Mouse (Mus musculus) heart, postnatal 0 days (tissue): ENCODE data around the gene Polg2. TPM values are rescaled to one million over a fixed set of nuclear protein-coding genes. Genes with fewer than 3 reads are reported as not detected.

ENCODE experiments used
- ATAC-seq: fragments of 200-750 bp; cut with Nextera tagmentation; 2 replicates; pipeline ENCODE4 v1.8.0; 2017; ENCODE audit warnings: low read depth, moderate number of reproducible peaks, moderate library complexity; ENCODE audit not compliant: insufficient read depth
- DNase-seq: peaks from one replicate; pipeline ENCODE4 v3.0.0-alpha.2; 2016; ENCODE audit warnings: low spot score
- H3K27ac ChIP-seq: fragments of 300-500 bp; sonication (generic); 2 replicates; pipeline ENCODE4 v1.5.1; 2014; ENCODE audit warnings: low read depth, mild to moderate bottlenecking
- H3K27me3 ChIP-seq: fragments of 300-500 bp; sonication (generic); 2 replicates; pipeline ENCODE4 v1.6.1; 2014; ENCODE audit warnings: low read length, mixed read lengths; ENCODE audit not compliant: control insufficient read depth, insufficient read depth
- H3K36me3 ChIP-seq: fragments of 300-500 bp; sonication (generic); replicated peaks from 2 replicates; pipeline ENCODE4 v1.6.1; 2014; ENCODE audit warnings: low read length, mixed read lengths; ENCODE audit not compliant: control insufficient read depth, insufficient read depth
- H3K4me1 ChIP-seq: fragments of 300-500 bp; sonication (generic); 2 replicates; pipeline ENCODE4 v1.6.1; 2014; ENCODE audit warnings: antibody characterized with exemption; ENCODE audit not compliant: control insufficient read depth, insufficient read depth
- H3K4me2 ChIP-seq: fragments of 300-500 bp; sonication (generic); 2 replicates; pipeline ENCODE4 v1.6.1; 2014; ENCODE audit warnings: low read depth, mild to moderate bottlenecking, low read length, moderate library complexity
- H3K4me3 ChIP-seq: fragments of 300-500 bp; sonication (generic); 2 replicates; pipeline ENCODE4 v1.5.1; 2014; ENCODE audit warnings: low read depth, low read length
- H3K9ac ChIP-seq: fragments of 300-500 bp; sonication (generic); replicated peaks from 2 replicates; pipeline ENCODE4 v1.6.1; 2014; ENCODE audit warnings: low read depth, low read length, mixed read lengths
- H3K9me3 ChIP-seq: fragments of 300-500 bp; sonication (generic); replicated peaks from 2 replicates; pipeline ENCODE4 v1.6.1; 2016; ENCODE audit warnings: low read length; ENCODE audit not compliant: control insufficient read depth
- CTCF ChIP-seq: IDR thresholded peaks from 2 replicates; pipeline ENCODE4 v1.5.1; 2016; ENCODE audit warnings: antibody characterized with exemption, control low read depth, low read depth
- EP300 ChIP-seq: IDR thresholded peaks from 2 replicates; pipeline ENCODE4 v1.6.1; 2016; ENCODE audit warnings: antibody characterized with exemption, low read depth
- WGBS: fragments of 180-500 bp; shearing (Covaris S2); extraction: QIAGEN DNeasy Blood & Tissue Kit; methylation state at CpG from one replicate; pipeline ENCODE4 v1.1.7; 2014; 5-methylcytosine and 5-hydroxymethylcytosine counted together
- polyA plus RNA-seq: library from polyadenylated mRNA; unstranded; fragments of >200 nt; fragmentation: Nextera tagmentation; extraction: Ambion mirVana; gene quantifications from 2 replicates; pipeline ENCODE4 v1.2.1, GENCODE M21; 2015
- total RNA-seq: library from RNA; depleted of rRNA; stranded (reverse); fragments of >200 nt; gene quantifications from 2 replicates; pipeline ENCODE4 v1.2.3, GENCODE M21; 2014; ENCODE audit warnings: low replicate concordance

Polg2 gene
- total and polyA plus RNA-seq, 2 experiments from 2014 or later = 1.1 to 7.2 TPM

- no peak overlapping the region for H3K4me2 ChIP-seq
- peaks cover 9% of the 10 kb centered on the region; the same call in 1 of the 2 replicates for H3K4me1 ChIP-seq
- 74% methylated on average over 8 of the region's 8 CpGs for WGBS
- peaks cover 70% of the 10 kb centered on the region for H3K36me3 ChIP-seq
- TF ChIP-seq CTCF (no peak), EP300 (no peak)
- no peak overlapping the region for H3K4me3 ChIP-seq
- H3K27me3 ChIP-seq = no peaks in the 10 kb centered on the region
- no peak overlapping the region for H3K27ac ChIP-seq
- H3K9ac ChIP-seq = no peak overlapping the region
- no peak for DNase-seq
- no peaks in the 10 kb centered on the region for H3K9me3 ChIP-seq
- no peak for ATAC-seq
These were observed 43.2 kb upstream of the Polg2 start for GRCm38 (mm10) chr11:106822491-106822890.

DNA sequence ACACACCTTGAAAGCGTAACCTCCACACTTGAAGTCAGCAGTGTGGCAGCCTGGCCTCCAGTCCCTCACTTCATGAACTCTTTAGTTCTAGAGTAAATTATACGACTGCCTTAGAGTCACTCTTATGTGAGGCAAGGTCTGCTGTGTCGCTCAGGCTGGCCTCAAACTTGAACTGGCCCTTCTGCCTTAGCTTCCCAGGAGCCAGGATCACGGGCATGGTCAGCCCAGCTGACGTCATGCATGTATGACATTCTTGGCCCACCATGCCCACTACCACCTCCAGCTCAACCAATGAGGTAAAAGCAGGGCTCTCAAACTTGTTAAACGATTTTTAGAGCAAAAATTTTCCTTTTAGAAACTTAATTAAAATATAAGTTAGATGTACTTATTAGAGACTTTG is 42.1 kb upstream of the Polg2 start:
- TF ChIP-seq EP300 (no peak), CTCF (no peak)
- no peaks in the 10 kb centered on the region for H3K27me3 ChIP-seq
- peaks cover 71% of the 10 kb centered on the region for H3K36me3 ChIP-seq
- ATAC-seq (no peak), DNase-seq (no peak)
- no peak overlapping the region for H3K4me2 ChIP-seq
- no peaks in the 10 kb centered on the region for H3K9me3 ChIP-seq
- H3K9ac ChIP-seq = no peak overlapping the region
- peaks cover 9% of the 10 kb centered on the region; the same call in 1 of the 2 replicates for H3K4me1 ChIP-seq
- H3K27ac ChIP-seq = peak overlapping the region; percentile 52; the same call in 1 of the 2 replicates
- no peak overlapping the region for H3K4me3 ChIP-seq
- WGBS = 67% methylated on average over 6 of the region's 6 CpGs

DNA sequence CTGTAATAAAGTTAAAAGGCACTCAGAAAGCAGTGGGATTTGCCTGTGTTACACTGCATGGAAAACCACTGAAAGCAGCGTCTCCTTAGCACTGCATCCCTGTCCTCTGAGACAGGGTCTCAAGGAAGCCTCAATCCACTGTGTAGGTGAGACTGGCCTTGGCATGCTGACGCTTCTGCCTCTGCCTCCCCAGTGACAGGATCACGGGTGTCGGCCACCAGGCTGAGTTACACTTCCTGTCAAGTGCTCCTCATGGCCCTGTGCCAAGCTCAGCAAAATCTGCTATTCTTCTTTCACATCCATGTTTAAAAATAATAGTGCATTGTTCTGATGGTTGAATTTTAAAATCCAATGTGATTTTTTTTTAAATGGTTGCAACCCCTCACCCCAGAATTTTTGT is 41.6 kb upstream of the Polg2 start:
- Histone ChIP-seq H3K4me1 (peaks cover 9% of the 10 kb centered on the region; the same call in 1 of the 2 replicates), H3K36me3 (peaks cover 71% of the 10 kb centered on the region), H3K4me2 (no peak overlapping the region), H3K9ac (no peak overlapping the region), H3K4me3 (no peak overlapping the region), H3K9me3 (no peaks in the 10 kb centered on the region), H3K27me3 (no peaks in the 10 kb centered on the region), H3K27ac (peak overlapping the region; percentile 52; the same call in 1 of the 2 replicates)
- 28% methylated on average over 4 of the region's 4 CpGs for WGBS
- TF ChIP-seq CTCF = no peak
- TF ChIP-seq EP300 = no peak
- no peak for DNase-seq
- ATAC-seq = peak; percentile 42; the same call in 1 of the 2 replicates

DNA sequence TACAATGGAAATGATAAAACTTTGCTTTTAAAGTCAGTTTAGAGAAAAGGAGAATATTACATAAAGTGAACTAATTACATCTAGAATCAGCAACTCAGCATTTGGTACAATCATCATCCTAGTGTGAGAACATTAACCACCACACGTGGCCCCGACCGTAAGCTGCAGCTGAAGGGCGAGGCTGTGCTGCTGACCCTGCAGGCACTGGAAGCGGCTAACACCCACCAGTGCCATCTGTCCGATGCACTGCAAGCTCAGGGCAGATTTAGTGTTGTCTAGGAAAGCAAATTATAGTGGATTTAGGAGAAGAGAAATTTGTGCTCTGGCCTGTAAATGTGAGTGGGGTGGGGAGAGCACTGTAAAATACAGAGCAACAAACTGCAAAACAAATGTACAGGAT is 40.9 kb upstream of the Polg2 start:
- Histone ChIP-seq H3K27me3 (no peaks in the 10 kb centered on the region), H3K36me3 (peaks cover 73% of the 10 kb centered on the region), H3K4me1 (peaks cover 9% of the 10 kb centered on the region; the same call in 1 of the 2 replicates), H3K9me3 (no peaks in the 10 kb centered on the region), H3K4me3 (no peak overlapping the region), H3K9ac (no peak overlapping the region), H3K4me2 (no peak overlapping the region), H3K27ac (no peak overlapping the region)
- DNase-seq (no peak), ATAC-seq (no peak)
- WGBS = 87% methylated on average over 6 of the region's 6 CpGs
- TF ChIP-seq EP300 (no peak), CTCF (no peak)

GRCm38 (mm10) chr11:106819595-106819994 is 40.3 kb upstream of the Polg2 start:
- no peak overlapping the region for H3K4me2 ChIP-seq
- H3K4me1 ChIP-seq = peaks cover 9% of the 10 kb centered on the region; the same call in 1 of the 2 replicates
- TF ChIP-seq CTCF (no peak), EP300 (no peak)
- DNase-seq (no peak), ATAC-seq (no peak)
- peaks cover 73% of the 10 kb centered on the region for H3K36me3 ChIP-seq
- no peak overlapping the region for H3K9ac ChIP-seq
- 84% methylated on average over 9 of the region's 9 CpGs for WGBS
- H3K4me3 ChIP-seq = no peak overlapping the region
- no peaks in the 10 kb centered on the region for H3K9me3 ChIP-seq
- no peaks in the 10 kb centered on the region for H3K27me3 ChIP-seq
- no peak overlapping the region for H3K27ac ChIP-seq

DNA sequence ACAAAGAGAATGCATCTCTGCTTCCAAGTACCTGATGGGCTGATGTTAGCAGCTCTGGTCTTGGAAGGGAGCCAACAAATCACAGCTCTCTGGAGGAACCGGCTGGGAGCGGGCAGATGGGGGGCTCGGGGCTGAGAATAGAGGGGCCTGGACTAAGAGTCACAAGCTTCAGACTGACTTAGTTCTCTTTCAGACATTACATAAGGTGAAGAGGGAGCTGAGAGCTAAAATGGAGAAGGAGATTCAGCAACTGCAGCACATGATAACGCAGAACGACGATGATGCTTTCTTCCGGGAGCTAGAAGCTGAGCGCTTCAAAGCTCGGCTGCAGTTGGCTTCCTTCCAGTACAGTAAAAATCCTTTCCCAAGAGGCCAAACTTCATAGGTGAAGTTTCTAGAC is 39.0 kb upstream of the Polg2 start:
- H3K27ac ChIP-seq = peak overlapping the region; percentile 37; the same call in 1 of the 2 replicates
- H3K4me2 ChIP-seq = 0 out of 2 replicates have a peak overlapping the region, but pooled peaks have one; percentile 10
- no peak overlapping the region for H3K4me3 ChIP-seq
- no peaks in the 10 kb centered on the region for H3K9me3 ChIP-seq
- peaks cover 75% of the 10 kb centered on the region for H3K36me3 ChIP-seq
- no peaks in the 10 kb centered on the region for H3K27me3 ChIP-seq
- ATAC-seq (no peak), DNase-seq (peak; percentile 58)
- TF ChIP-seq CTCF (no peak), EP300 (no peak)
- H3K4me1 ChIP-seq = peaks cover 9% of the 10 kb centered on the region; the same call in 1 of the 2 replicates
- WGBS = 14% methylated on average over 9 of the region's 9 CpGs
- no peak overlapping the region for H3K9ac ChIP-seq
